Mouse (Mus musculus) heart, embryonic 12.5 days (tissue): ENCODE measurements around the gene Mrpl35. TPM values are rescaled to one million over a fixed set of nuclear protein-coding genes. Genes with fewer than 3 reads are reported as not detected.
A peak's percentile ranks its signal among the peaks of the same experiment; 100 is the strongest.
"Not testable (repeated sequence)": the region's sequence is repeated elsewhere in the genome, so short reads cannot be mapped to it uniquely, and the experiment has no call there.

ENCODE experiments used
- ATAC-seq: fragments of 200-750 bp; cut with Nextera tagmentation; 2 replicates; pipeline ENCODE4 v1.8.0; 2017; ENCODE audit warnings: moderate TSS enrichment, moderate library complexity; ENCODE audit not compliant: insufficient number of reproducible peaks, low FRiP score
- H3K27ac ChIP-seq: fragments of 300-500 bp; sonication (generic); 2 replicates; pipeline ENCODE4 v1.5.1; 2016; ENCODE audit warnings: mild to moderate bottlenecking, moderate library complexity; ENCODE audit not compliant: poor library complexity, severe bottlenecking
- H3K27me3 ChIP-seq: fragments of 300-500 bp; sonication (generic); replicated peaks from 2 replicates; pipeline ENCODE4 v1.6.1; 2016; ENCODE audit warnings: mild to moderate bottlenecking, moderate library complexity
- H3K36me3 ChIP-seq: fragments of 300-500 bp; sonication (generic); 2 replicates; pipeline ENCODE4 v1.6.1; 2016; ENCODE audit warnings: mild to moderate bottlenecking, moderate library complexity
- H3K4me1 ChIP-seq: fragments of 300-500 bp; sonication (generic); replicated peaks from 2 replicates; pipeline ENCODE4 v1.6.1; 2016; ENCODE audit warnings: mild to moderate bottlenecking
- H3K4me2 ChIP-seq: fragments of 300-500 bp; sonication (generic); 2 replicates; pipeline ENCODE4 v1.6.1; 2016; ENCODE audit warnings: mild to moderate bottlenecking, moderate library complexity
- H3K4me3 ChIP-seq: fragments of 300-500 bp; sonication (generic); 2 replicates; pipeline ENCODE4 v1.5.1; 2016; ENCODE audit warnings: mild to moderate bottlenecking
- H3K9ac ChIP-seq: fragments of 300-500 bp; sonication (generic); 2 replicates; pipeline ENCODE4 v1.6.1; 2016; ENCODE audit warnings: mild to moderate bottlenecking, moderate library complexity
- H3K9me3 ChIP-seq: fragments of 300-500 bp; sonication (generic); replicated peaks from 2 replicates; pipeline ENCODE4 v1.6.1; 2016; ENCODE audit warnings: mild to moderate bottlenecking, moderate library complexity
- WGBS: fragments of 180-500 bp; shearing (Covaris S2); methylation state at CpG from one replicate; pipeline ENCODE4 v1.1.7; 2016; 5-methylcytosine and 5-hydroxymethylcytosine counted together
- polyA plus RNA-seq: library from polyadenylated mRNA; unstranded; fragments of >200 nt; fragmentation: Nextera tagmentation; extraction: Ambion mirVana; gene quantifications from 2 replicates; pipeline ENCODE4 v1.2.1, GENCODE M21; 2016

Mrpl35 gene
- polyA plus RNA-seq = 50.0 and 53.5 TPM in 2 replicates

DNA sequence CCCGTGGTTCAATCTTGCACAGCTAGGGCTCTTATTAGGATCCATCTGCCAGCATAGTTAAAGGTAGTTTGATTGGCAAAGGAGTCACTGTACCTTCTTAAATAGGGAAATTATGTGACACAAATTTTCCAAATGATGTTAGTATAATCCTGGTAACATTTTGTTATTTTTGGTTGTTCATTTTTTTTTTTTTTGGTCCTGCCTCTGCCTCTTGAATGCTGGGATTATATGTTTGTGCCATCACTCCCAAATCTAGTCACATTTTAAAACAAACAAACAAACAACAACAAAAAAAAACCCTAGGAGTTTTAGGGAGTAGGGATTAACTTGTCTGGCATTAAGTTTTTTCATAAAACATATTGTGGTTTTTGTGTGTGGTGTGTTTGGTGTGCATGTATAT, at the start of gene Mrpl35:
Gene Mrpl35 (minus strand): TSS at position 101 of the 400 bp plus-strand sequence.
- no peak within 1 kb of the TSS for H3K9ac ChIP-seq
- H3K9me3 ChIP-seq = no peaks in the 10 kb centered on the region
- H3K27me3 ChIP-seq = no peaks in the 10 kb centered on the region
- WGBS = 29% methylated on average over 1 of the region's 1 CpGs
- no peak for ATAC-seq
- H3K4me1 ChIP-seq = peaks cover 9% of the 10 kb centered on the region
- no peaks in the 10 kb centered on the region for H3K36me3 ChIP-seq
- no peak within 1 kb of the TSS for H3K4me3 ChIP-seq
- H3K27ac ChIP-seq = no peak within 1 kb of the TSS
- H3K4me2 ChIP-seq = no peak within 1 kb of the TSS

DNA sequence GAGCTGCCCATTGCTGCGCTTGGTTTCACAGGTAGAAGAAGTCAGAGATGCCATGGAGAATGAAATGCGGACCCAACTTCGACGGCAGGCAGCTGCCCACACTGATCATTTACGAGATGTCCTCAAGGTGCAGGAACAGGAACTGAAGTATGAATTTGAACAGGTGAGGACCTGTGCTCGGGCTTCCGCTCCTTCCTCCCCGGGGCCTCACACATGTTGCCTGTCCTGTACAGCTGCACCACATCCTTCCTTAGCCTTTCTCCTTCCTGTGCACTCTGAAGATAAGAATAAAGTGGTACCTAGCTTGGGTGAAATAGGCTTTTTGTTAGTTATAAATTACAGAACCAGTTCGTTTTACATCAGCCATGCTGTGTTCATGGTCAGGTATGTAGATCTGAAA, 44.6 kb upstream of the Mrpl35 start:
- no peak for ATAC-seq
- 93% methylated on average over 9 of the region's 9 CpGs for WGBS
- no peaks in the 10 kb centered on the region for H3K4me1 ChIP-seq
- H3K36me3 ChIP-seq = peaks cover 83% of the 10 kb centered on the region
- H3K9ac ChIP-seq = no peak overlapping the region
- H3K4me3 ChIP-seq = no peak overlapping the region
- H3K9me3 ChIP-seq = no peaks in the 10 kb centered on the region
- H3K4me2 ChIP-seq = no peak overlapping the region
- no peaks in the 10 kb centered on the region for H3K27me3 ChIP-seq
- no peak overlapping the region for H3K27ac ChIP-seq

DNA sequence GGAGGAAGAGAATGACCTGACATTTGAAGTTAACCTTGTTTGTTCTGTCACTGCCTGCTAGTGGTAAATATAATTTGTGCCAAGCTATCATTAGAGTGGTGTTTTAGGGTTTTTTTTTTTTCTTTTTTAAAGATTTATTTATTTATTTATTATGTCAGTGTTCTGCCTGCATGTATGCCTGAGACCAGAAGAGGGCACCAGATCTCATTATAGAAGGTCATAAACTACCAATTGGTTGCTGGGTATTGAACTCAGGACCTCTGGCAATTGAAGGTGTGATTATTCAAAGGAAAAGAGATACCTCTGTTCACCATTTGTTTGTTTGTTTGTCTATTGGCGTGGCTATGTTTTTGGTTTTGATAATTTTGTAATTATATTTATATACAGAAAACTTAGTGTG, 42.0 kb upstream of the Mrpl35 start:
- WGBS = 87% methylated on average over 1 of the region's 1 CpGs

DNA sequence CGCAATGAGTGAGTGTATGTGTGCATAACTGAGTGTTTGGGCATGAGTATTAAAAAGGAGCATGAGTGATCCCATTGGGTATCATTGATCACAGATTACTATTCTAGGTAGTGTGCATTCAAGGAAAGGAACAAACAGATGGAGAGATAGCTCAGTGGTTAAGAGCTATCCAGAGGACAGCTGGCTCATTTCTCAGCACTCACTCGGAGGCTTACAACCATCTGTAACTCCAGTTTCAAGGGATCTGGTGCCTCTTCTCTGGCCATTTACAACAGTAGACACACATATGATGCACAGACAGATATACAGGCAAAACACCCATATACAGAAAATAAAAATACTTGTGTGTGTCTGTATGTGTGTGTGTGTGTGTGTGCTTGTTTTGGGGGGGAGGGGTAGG, 41.0 kb upstream of the Mrpl35 start:
- H3K9ac ChIP-seq = no peak overlapping the region
- no peaks in the 10 kb centered on the region for H3K27me3 ChIP-seq
- no peak overlapping the region for H3K4me2 ChIP-seq
- no peaks in the 10 kb centered on the region for H3K9me3 ChIP-seq
- H3K27ac ChIP-seq = no peak overlapping the region
- H3K4me3 ChIP-seq = no peak overlapping the region
- no peaks in the 10 kb centered on the region for H3K4me1 ChIP-seq
- no peak for ATAC-seq
- peaks cover 82% of the 10 kb centered on the region for H3K36me3 ChIP-seq
- WGBS = 91% methylated on average over 2 of the region's 2 CpGs

More for the DNA sequence above, 42.0 kb upstream of the Mrpl35 start:
- Histone ChIP-seq H3K27ac (no peak overlapping the region), H3K9ac (no peak overlapping the region), H3K4me2 (no peak overlapping the region), H3K4me1 (no peaks in the 10 kb centered on the region), H3K4me3 (no peak overlapping the region), H3K27me3 (no peaks in the 10 kb centered on the region), H3K36me3 (peaks cover 81% of the 10 kb centered on the region), H3K9me3 (no peaks in the 10 kb centered on the region)
- ATAC-seq = no peak

DNA sequence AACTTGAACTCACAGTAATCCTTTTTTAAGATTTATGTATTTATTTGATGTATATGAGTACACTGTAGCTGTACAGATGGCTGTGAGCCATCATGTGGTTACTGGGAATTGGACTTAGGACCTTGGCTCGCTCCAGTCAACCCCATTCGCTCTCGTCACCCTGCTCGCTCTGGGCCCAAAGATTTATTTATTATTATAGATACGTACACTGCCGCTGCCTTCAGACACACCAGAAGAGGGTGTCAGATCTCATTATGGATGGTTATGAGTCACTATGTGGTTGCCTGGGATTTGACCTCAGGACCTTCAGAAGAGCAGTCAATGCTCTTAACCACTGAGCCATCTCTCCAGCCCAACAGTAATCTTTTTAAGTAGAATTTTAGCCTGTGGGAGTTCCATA, 20.1 kb upstream of the Mrpl35 start:
- not testable (repeated sequence) for H3K4me2 ChIP-seq, ATAC-seq, H3K9ac ChIP-seq, H3K9me3 ChIP-seq, H3K27me3 ChIP-seq, H3K4me3 ChIP-seq, H3K4me1 ChIP-seq, H3K27ac ChIP-seq
- H3K36me3 ChIP-seq = peaks cover 45% of the 10 kb centered on the region
- WGBS = 96% methylated on average over 6 of the region's 6 CpGs

DNA sequence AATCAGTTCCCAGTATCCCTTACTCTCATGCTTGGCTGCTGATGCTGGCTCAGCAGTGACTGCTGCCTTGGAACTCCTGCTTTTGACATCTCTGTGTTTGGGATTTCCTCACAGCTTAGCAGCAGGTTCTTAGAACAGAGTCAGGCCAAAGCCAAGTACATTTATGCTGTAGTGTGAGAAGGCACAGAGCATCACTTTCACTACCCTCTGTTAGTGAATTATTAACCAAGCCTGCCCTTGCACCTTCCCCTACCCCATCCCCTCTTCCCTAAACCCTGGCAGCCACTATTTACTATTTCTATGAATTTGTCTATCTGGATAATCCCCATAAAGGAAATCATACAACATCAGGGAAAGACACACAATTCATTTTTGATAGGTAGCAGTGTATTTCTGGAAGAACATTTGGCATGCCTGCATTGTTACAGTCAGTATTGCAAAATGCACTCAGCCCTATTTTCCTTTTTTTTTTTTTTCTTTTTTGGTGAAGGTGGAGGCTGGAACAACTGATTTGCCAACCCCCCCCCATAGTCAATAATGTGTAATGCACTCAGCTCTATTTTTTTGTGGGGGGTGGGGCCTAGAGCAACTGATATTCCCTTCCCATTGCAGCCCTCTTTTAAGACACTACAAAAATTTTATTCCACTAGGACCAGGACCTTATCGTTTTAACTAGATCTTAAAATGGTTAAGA, 14.0 kb upstream of the Mrpl35 start:
- no peaks in the 10 kb centered on the region for H3K27me3 ChIP-seq
- H3K4me3 ChIP-seq = no peak overlapping the region
- H3K27ac ChIP-seq = no peak overlapping the region
- 90% methylated on average over 1 of the region's 1 CpGs for WGBS
- peaks cover 24% of the 10 kb centered on the region for H3K36me3 ChIP-seq
- no peak overlapping the region for H3K4me2 ChIP-seq
- no peaks in the 10 kb centered on the region for H3K4me1 ChIP-seq
- H3K9me3 ChIP-seq = no peaks in the 10 kb centered on the region
- ATAC-seq = no peak
- no peak overlapping the region for H3K9ac ChIP-seq

DNA sequence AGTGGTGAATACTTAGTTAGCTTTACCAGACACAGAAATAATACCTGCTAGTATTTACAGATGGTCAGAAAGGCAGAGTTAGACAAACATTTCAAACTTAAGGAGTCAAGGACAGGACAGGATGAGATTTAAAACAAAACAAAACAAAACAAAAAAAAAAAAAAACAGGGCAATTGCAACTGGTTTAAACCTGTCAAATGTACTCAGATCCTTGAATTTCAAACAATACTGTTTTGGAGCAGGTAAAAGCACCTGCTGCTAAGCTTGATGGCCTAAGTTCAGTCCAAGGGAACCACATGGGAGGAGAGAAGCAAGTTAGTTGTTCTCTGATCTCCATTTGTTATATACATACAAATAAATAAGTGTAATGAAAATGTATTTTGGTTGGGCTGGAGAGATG, 13.0 kb upstream of the Mrpl35 start:
- H3K36me3 ChIP-seq = peaks cover 26% of the 10 kb centered on the region
- no peak overlapping the region for H3K27ac ChIP-seq
- no peak for ATAC-seq
- H3K9me3 ChIP-seq = no peaks in the 10 kb centered on the region
- no peak overlapping the region for H3K9ac ChIP-seq
- no peaks in the 10 kb centered on the region for H3K4me1 ChIP-seq
- no peaks in the 10 kb centered on the region for H3K27me3 ChIP-seq
- no peak overlapping the region for H3K4me2 ChIP-seq
- H3K4me3 ChIP-seq = no peak overlapping the region

DNA sequence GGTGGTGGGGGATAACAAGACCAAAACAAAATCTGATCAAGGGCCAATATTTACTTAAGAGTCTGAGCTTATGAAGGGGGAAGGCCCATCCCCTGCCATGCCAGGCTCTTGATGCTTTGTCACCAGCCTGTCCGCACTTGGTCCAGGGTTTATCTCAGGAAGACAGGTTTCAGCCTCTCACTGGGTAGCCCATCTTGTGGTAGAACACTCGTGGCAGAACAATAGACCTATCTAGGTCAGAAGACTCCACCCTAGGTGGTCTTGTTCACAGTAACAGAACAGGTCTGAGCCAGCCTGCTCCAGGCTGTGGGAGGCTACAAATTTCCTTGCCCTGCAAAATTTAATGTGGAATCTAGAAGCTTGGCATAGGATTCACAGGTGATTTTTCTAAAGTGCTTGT, 10.0 kb upstream of the Mrpl35 start:
- H3K36me3 ChIP-seq = peaks cover 25% of the 10 kb centered on the region
- no peak overlapping the region for H3K27ac ChIP-seq
- peaks cover 5% of the 10 kb centered on the region for H3K4me1 ChIP-seq
- no peaks in the 10 kb centered on the region for H3K9me3 ChIP-seq
- no peak for ATAC-seq
- no peak overlapping the region for H3K4me2 ChIP-seq
- H3K4me3 ChIP-seq = no peak overlapping the region
- no peaks in the 10 kb centered on the region for H3K27me3 ChIP-seq
- H3K9ac ChIP-seq = no peak overlapping the region
- 55% methylated on average over 2 of the region's 2 CpGs for WGBS

DNA sequence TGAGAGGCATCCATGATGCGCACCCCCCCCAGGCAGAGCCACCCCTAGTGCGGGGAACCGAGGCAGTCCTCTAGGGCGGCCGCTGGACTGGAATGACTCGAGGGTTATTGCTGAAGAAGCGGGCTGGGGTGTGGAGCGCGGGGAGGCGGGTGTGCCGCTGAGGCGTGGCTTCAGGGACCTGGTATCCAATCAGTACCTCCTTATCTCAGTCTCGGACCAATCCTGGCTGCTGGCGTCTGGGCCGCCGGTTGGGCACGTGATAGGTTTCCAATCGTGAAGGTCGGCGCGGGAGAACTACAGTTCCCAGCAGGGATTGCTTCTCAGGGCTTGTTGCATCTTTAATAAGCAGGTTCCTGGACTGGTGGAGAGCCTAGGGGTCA, 4.8 kb upstream of the Mrpl35 start:
- ATAC-seq = peak; percentile 99
- peak overlapping the region; percentile 86 for H3K4me3 ChIP-seq
- H3K36me3 ChIP-seq = peaks cover 20% of the 10 kb centered on the region
- no peaks in the 10 kb centered on the region for H3K9me3 ChIP-seq
- H3K4me1 ChIP-seq = peaks cover 5% of the 10 kb centered on the region
- H3K9ac ChIP-seq = peak overlapping the region; percentile 93
- no peaks in the 10 kb centered on the region for H3K27me3 ChIP-seq
- 0% methylated on average over 21 of the region's 21 CpGs for WGBS
- H3K27ac ChIP-seq = peak overlapping the region; percentile 93
- peak overlapping the region; percentile 72 for H3K4me2 ChIP-seq

DNA sequence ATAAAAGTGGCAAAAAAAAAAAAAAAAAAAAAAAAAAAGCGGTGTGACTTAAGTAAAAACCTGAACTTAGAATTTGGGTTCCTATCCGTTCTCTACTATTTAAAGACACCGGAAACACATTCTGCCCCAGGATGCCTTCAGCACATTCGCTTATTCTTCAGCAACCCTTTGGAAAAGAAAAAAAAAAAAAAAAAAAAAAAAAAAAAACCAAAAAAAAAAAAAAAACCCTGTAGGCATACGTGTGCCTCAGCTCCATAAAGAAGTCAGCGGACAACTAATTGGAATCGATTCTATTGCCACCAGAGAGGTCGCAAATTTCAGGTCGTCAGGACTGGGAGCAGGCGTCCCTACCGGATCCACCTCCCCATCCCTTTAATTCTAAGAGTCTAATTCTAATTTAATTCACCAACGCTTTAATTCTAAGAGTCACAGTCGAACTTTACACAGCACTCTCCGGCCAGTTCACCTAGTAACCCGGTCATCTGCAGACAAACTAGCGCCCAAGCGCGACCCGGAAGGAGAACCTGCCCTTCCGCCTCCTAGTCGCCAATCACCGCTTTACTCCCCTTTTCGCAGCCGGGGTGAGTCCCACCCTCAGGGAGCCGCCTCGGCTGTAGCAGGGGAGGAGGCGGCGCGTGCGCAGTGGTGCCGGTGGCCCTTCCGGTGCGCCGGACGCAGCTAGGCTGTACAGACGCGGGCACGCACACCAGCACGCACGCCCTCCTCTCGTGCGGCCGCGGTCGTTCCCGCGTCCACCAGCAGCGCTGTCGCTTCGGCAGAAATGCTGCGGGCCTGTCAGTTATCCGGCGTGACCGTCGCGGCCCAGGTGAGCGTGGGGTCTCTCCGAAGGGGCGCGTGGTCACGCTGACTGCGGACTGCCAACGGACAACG, 4.2 kb upstream of the Mrpl35 start, which contains the start of gene Immt:
Gene Immt (plus strand): TSS at position 642 of the 891 bp plus-strand sequence.
- Histone ChIP-seq H3K9me3 (no peaks in the 10 kb centered on the region), H3K4me2 (peak within 1 kb of the TSS; percentile 72), H3K4me1 (peaks cover 5% of the 10 kb centered on the region), H3K4me3 (peak within 1 kb of the TSS; percentile 86), H3K36me3 (peaks cover 14% of the 10 kb centered on the region), H3K27ac (peak within 1 kb of the TSS; percentile 93), H3K27me3 (no peaks in the 10 kb centered on the region), H3K9ac (peak within 1 kb of the TSS; percentile 93)
- WGBS = under 1% methylated on average over 64 of the region's 64 CpGs
- peak; percentile 99 for ATAC-seq

DNA sequence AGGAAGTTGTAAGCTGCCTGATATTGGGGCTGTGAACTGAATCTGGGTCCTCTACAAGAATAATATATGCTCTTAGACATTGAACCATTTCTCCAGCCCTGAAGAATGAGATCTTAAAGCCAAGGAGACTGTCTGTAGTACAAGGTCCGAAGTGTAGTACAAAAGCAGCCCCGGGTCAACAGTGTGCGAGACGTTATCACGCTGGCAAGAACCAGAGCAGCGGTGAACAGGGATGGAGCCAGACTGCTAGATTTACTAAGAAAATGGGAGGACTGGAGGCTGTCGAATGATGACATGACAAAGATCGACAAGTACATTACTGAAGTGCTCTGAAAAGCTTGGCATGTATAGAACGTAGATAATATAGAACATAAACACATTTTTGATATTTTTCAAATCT, 3.0 kb upstream of the Mrpl35 start:
- Histone ChIP-seq H3K4me1 (peaks cover 5% of the 10 kb centered on the region), H3K4me3 (no peak overlapping the region), H3K4me2 (no peak overlapping the region), H3K9ac (no peak overlapping the region), H3K27ac (no peak overlapping the region), H3K9me3 (no peaks in the 10 kb centered on the region), H3K36me3 (peaks cover 3% of the 10 kb centered on the region), H3K27me3 (no peaks in the 10 kb centered on the region)
- ATAC-seq = no peak
- 81% methylated on average over 9 of the region's 9 CpGs for WGBS
